Mouse (Mus musculus) hindbrain, embryonic 10.5 days (tissue): ENCODE data around the gene Syvn1. TPM values are rescaled to one million over a fixed set of nuclear protein-coding genes. Genes with fewer than 3 reads are reported as not detected.

Source experiments
- DNase-seq: peaks from one replicate; pipeline ENCODE4 v3.0.0-alpha.2; 2017; ENCODE audit warnings: low spot score
- H3K27ac ChIP-seq: fragments of 300-500 bp; sonication (generic); 2 replicates; pipeline ENCODE4 v1.5.1; 2016; ENCODE audit warnings: mild to moderate bottlenecking, moderate library complexity
- H3K27me3 ChIP-seq: fragments of 300-500 bp; sonication (generic); 2 replicates; pipeline ENCODE4 v1.6.1; 2016; ENCODE audit warnings: mild to moderate bottlenecking; ENCODE audit not compliant: poor library complexity, insufficient read depth, severe bottlenecking
- H3K36me3 ChIP-seq: fragments of 300-500 bp; sonication (generic); 2 replicates; pipeline ENCODE4 v1.6.1; 2016; ENCODE audit warnings: mild to moderate bottlenecking, moderate library complexity
- H3K4me1 ChIP-seq: fragments of 300-500 bp; sonication (generic); replicated peaks from 2 replicates; pipeline ENCODE4 v1.6.1; 2016; ENCODE audit warnings: mild to moderate bottlenecking
- H3K4me3 ChIP-seq: fragments of 300-500 bp; sonication (generic); 2 replicates; pipeline ENCODE4 v1.5.1; 2016; ENCODE audit warnings: mild to moderate bottlenecking, moderate library complexity
- H3K9me3 ChIP-seq: fragments of 300-500 bp; sonication (generic); 2 replicates; pipeline ENCODE4 v1.6.1; 2016; ENCODE audit warnings: mild to moderate bottlenecking, moderate library complexity
- WGBS: fragments of 180-500 bp; shearing (Covaris S2); methylation state at CpG from one replicate; pipeline ENCODE4 v1.1.7; 2016; 5-methylcytosine and 5-hydroxymethylcytosine counted together
- polyA plus RNA-seq: library from polyadenylated mRNA; unstranded; fragments of >200 nt; fragmentation: Nextera tagmentation; extraction: Ambion mirVana; gene quantifications from 2 replicates; pipeline ENCODE4 v1.2.1, GENCODE M21; 2016

Gene Syvn1
- polyA plus RNA-seq, 1 experiment from 2014 or later, result 39.2 TPM

DNA sequence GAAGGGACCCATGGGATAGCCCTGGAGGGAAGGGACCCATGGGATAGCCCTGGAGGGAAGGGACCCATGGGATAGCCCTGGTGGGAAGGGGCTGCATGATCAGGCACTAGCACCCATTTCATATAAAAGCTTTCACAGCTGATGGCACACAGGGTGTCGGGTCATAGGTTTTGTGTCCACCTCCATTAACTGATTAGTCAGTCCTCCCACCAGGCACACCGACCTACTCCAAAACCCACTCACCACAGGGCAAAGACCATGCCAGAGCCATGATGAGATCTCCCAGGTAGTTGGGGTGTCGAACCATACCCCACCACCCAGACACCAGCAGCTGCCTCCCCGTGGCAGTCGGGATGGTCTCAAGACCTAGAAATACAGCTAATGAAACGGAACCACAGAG is 16.7 kb downstream of the Syvn1 start:
- Histone ChIP-seq H3K36me3 (peaks cover 32% of the 10 kb centered on the region), H3K27ac (no peak overlapping the region), H3K9me3 (no peaks in the 10 kb centered on the region), H3K4me1 (peaks cover 60% of the 10 kb centered on the region), H3K4me3 (peak overlapping the region; percentile 90), H3K27me3 (no peaks in the 10 kb centered on the region)
- WGBS, result 95% methylated on average over 6 of the region's 6 CpGs
- DNase-seq, result no peak

- DNase-seq, result no peak
Observed at GRCm38 (mm10) chr19:6066571-6066970, 20.2 kb downstream of the Syvn1 start.

DNA sequence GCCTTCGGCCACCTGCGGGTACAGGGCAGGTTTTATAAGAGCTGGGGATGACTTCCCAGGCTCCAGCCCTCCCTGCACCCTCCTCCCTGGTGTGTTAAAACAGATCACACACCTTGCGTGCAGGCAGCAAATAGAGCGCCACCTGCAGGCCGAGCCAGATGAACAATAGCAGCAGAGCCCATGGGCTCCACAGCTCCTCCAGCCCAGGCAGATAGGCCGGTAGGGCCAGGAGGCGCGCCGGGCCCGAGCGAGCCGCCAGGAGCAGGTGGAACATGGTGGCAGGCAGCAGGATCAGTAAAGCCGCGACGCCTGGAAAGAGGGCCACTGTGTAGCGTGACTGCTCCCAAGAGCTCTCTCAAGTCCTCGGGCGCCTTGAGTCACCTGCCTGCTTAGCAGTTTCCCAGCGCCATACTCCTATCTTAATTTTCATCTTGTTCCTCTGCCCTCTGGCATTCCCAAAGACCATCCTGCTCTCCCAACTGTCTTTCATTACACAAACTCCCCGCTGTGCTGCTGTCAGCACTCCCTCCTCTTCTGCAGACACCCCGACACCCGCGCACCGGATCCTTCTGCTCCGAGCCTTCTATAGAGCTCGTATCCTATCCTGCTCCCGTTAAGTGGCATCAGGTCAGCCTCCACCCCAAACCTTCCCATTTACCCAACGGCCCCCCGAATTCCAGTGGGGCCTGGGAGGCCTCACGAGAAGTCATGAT is 20.8 kb downstream of the Syvn1 start:
- DNase-seq, result peak; percentile 90

More at GRCm38 (mm10) chr19:6066571-6066970, 20.2 kb downstream of the Syvn1 start:
- WGBS, result 43% methylated on average over 5 of the region's 5 CpGs
- peak overlapping the region; percentile 89 for H3K27ac ChIP-seq
- peaks cover 44% of the 10 kb centered on the region for H3K36me3 ChIP-seq
- H3K4me3 ChIP-seq, result peak overlapping the region; percentile 70
- H3K9me3 ChIP-seq, result no peaks in the 10 kb centered on the region
- H3K27me3 ChIP-seq, result no peaks in the 10 kb centered on the region
- peaks cover 52% of the 10 kb centered on the region for H3K4me1 ChIP-seq

DNA sequence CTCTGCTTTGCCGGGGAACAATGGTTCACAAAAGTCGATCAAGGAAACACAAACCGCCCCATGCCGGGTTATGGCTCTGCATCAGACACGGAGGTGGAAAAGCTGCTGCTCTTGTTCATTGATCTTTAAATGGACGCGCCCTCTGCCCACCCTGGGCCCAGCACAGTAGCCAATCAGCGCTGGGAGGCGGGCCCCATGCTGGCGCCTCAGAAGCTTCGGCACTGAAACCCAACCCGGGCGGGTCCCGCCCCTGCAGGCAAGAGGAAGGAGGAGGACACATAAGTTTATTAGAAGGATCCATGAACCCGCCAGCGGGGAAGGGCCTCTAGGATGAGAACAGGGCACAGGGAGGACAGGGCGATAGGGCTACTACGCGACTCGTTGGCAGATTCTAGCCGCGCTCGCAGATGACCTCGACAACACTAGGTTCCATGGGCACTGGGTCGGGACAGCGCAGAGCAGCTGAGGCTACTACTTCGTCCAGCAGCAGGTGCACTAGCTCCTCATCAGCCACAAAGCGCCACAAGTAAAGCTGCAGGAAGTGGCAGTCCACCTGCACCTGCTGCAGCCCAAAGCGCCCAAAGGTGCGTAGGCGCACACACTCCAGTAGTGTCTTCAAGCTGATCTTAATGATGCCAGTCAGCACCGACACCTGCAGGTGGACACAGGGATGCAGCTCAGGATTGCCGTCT is 21.5 kb downstream of the Syvn1 start, which contains the start of gene Tm7sf2:
Gene Tm7sf2 (minus strand): TSS at position 650 of the 692 bp plus-strand sequence.
- H3K9me3 ChIP-seq, result no peaks in the 10 kb centered on the region
- H3K27me3 ChIP-seq, result no peaks in the 10 kb centered on the region
- H3K4me3 ChIP-seq, result peak within 1 kb of the TSS; percentile 70
- peaks cover 46% of the 10 kb centered on the region for H3K36me3 ChIP-seq
- peak within 1 kb of the TSS; percentile 89 for H3K27ac ChIP-seq
- peak; percentile 92 for DNase-seq
- WGBS, result 9% methylated on average over 33 of the region's 33 CpGs
- H3K4me1 ChIP-seq, result peaks cover 39% of the 10 kb centered on the region

More for the DNA sequence above, 20.8 kb downstream of the Syvn1 start:
- under 1% methylated on average over 30 of the region's 30 CpGs for WGBS
- Histone ChIP-seq H3K9me3 (no peaks in the 10 kb centered on the region), H3K36me3 (peaks cover 46% of the 10 kb centered on the region), H3K4me3 (peak overlapping the region; percentile 70), H3K27ac (peak overlapping the region; percentile 89), H3K27me3 (no peaks in the 10 kb centered on the region), H3K4me1 (peaks cover 46% of the 10 kb centered on the region)

DNA sequence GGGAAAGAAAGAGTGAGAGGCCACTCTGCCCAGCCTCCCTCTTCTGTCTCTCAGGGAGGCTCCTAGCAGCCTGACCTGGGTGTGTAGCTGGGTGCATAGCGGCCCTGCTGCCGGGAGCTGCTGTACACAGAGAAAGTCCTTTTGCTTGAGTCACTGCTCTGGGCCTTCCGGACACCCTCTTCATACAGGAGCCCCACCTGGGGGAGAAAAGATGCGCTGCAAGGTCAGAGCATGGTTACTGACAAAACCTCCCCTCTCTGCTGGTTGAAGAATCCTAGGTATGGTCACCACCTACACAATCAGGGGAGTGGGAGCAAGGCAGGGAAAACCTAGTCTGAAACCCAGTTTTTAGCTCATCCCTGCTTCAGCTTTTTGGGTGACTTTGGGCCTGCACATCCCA is 22.6 kb downstream of the Syvn1 start:
- 89% methylated on average over 4 of the region's 4 CpGs for WGBS
- Histone ChIP-seq H3K4me1 (peaks cover 31% of the 10 kb centered on the region), H3K9me3 (no peaks in the 10 kb centered on the region), H3K27me3 (no peaks in the 10 kb centered on the region), H3K4me3 (no peak overlapping the region), H3K36me3 (peaks cover 49% of the 10 kb centered on the region), H3K27ac (no peak overlapping the region)
- no peak for DNase-seq

DNA sequence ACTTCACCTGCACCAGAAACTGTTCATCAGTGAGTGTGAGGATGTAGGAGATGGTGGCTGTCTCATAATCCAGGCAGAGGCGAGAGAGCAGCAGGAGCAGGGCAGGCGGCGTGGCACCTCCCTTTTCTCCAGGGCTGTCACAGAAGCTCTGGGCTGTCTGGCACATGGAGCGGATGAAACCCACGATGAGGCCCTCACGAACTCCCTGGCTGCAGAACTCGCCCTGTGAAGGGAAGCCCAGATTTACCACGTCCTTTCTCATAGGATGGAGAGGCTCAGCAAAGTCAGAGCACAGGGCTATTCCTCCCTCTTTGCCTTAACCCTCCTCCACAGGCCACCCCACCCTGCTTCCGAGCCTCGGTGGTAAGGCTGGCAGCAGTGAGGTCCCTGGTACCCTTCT is 23.5 kb downstream of the Syvn1 start:
- DNase-seq, result no peak
- Histone ChIP-seq H3K27me3 (no peaks in the 10 kb centered on the region), H3K4me1 (peaks cover 31% of the 10 kb centered on the region), H3K9me3 (no peaks in the 10 kb centered on the region), H3K27ac (no peak overlapping the region), H3K4me3 (no peak overlapping the region), H3K36me3 (peaks cover 56% of the 10 kb centered on the region)
- WGBS, result 90% methylated on average over 10 of the region's 10 CpGs

GRCm38 (mm10) chr19:6070571-6071250 is 24.3 kb downstream of the Syvn1 start:
- 91% methylated on average over 31 of the region's 31 CpGs for WGBS

GRCm38 (mm10) chr19:6071261-6071660 is 24.9 kb downstream of the Syvn1 start:
- Histone ChIP-seq H3K27ac (no peak overlapping the region), H3K36me3 (peaks cover 63% of the 10 kb centered on the region), H3K4me1 (peaks cover 30% of the 10 kb centered on the region), H3K9me3 (no peaks in the 10 kb centered on the region), H3K4me3 (no peak overlapping the region), H3K27me3 (no peaks in the 10 kb centered on the region)
- 92% methylated on average over 19 of the region's 19 CpGs for WGBS
- DNase-seq, result no peak

More at GRCm38 (mm10) chr19:6070571-6071250, 24.3 kb downstream of the Syvn1 start:
- H3K36me3 ChIP-seq, result peaks cover 63% of the 10 kb centered on the region
- no peaks in the 10 kb centered on the region for H3K27me3 ChIP-seq
- DNase-seq, result no peak
- peaks cover 30% of the 10 kb centered on the region for H3K4me1 ChIP-seq
- H3K27ac ChIP-seq, result no peak overlapping the region
- no peak overlapping the region for H3K4me3 ChIP-seq
- no peaks in the 10 kb centered on the region for H3K9me3 ChIP-seq

DNA sequence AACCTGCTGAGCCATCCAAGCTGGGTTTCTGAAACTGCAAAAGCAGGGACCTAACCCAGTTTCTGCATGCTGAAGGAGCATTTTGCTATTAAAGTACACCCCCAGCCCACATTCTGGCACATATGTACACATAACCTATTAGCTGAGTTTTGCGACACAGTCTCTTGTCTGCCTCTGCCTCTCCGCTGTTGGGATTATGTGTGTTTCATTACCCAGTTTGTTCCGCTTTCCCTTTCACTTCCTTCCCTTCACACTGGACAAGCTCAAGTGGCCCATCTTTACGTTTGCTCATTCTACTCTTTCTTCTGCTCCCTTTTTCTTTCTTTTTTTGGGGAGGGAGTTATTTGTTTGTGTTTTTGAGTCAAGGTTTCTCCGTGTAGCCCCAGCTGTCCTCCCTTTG is 27.5 kb downstream of the Syvn1 start:
- 95% methylated on average over 5 of the region's 5 CpGs for WGBS
- H3K27ac ChIP-seq, result no peak overlapping the region
- no peak overlapping the region for H3K4me3 ChIP-seq
- H3K27me3 ChIP-seq, result no peaks in the 10 kb centered on the region
- no peaks in the 10 kb centered on the region for H3K9me3 ChIP-seq
- no peak for DNase-seq
- peaks cover 59% of the 10 kb centered on the region for H3K36me3 ChIP-seq
- peaks cover 21% of the 10 kb centered on the region for H3K4me1 ChIP-seq

GRCm38 (mm10) chr19:6076564-6077393 is 30.4 kb downstream of the Syvn1 start, which contains the start of gene Vps51:
TSS of gene Vps51 (minus strand) at chr19:6077231.
- Histone ChIP-seq H3K4me3 (peak within 1 kb of the TSS; percentile 77), H3K27ac (peak within 1 kb of the TSS; percentile 97), H3K36me3 (peaks cover 52% of the 10 kb centered on the region), H3K4me1 (peaks cover 21% of the 10 kb centered on the region), H3K27me3 (no peaks in the 10 kb centered on the region), H3K9me3 (no peaks in the 10 kb centered on the region)
- 1% methylated on average over 33 of the region's 33 CpGs for WGBS
- DNase-seq, result peak; percentile 86

GRCm38 (mm10) chr19:6079983-6080480 is 33.7 kb downstream of the Syvn1 start, which contains the start of gene Tmem262:
TSS of gene Tmem262 (plus strand) at chr19:6080033.
- Histone ChIP-seq H3K4me1 (peaks cover 33% of the 10 kb centered on the region), H3K36me3 (peaks cover 39% of the 10 kb centered on the region), H3K9me3 (no peaks in the 10 kb centered on the region), H3K4me3 (0 out of 2 replicates have a peak within 1 kb of the TSS, but pooled peaks have one; percentile 2), H3K27me3 (no peaks in the 10 kb centered on the region), H3K27ac (no peak within 1 kb of the TSS)
- DNase-seq, result no peak
- WGBS, result 92% methylated on average over 12 of the region's 12 CpGs

DNA sequence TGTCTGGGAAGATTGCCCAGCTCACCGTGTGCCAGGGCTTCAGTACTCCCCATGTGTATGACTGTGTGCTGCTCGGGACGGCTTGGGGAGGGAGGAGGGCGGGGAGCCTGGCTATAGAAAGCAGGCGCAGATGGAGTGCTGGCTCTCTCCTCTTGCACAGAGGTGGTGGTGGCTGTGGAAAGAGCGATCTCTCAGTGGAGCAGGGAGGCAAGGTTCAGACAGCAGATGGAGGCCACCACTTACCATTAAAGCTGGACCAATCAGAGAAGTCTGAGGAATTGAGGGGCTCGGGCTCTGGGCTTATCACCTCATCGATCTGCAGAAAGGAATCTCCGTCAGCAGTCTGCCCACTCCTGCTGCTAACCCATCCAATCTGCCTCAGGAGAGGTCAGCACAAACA is 35.8 kb downstream of the Syvn1 start, which contains the start of gene Gm28374:
Gene Gm28374 (minus strand): TSS at position 101 of the 400 bp plus-strand sequence.
- peaks cover 32% of the 10 kb centered on the region for H3K4me1 ChIP-seq
- H3K4me3 ChIP-seq, result no peak within 1 kb of the TSS
- no peaks in the 10 kb centered on the region for H3K9me3 ChIP-seq
- no peak for DNase-seq
- H3K27me3 ChIP-seq, result no peaks in the 10 kb centered on the region
- 91% methylated on average over 9 of the region's 9 CpGs for whole genome bisulfite sequencing
- peaks cover 45% of the 10 kb centered on the region for H3K36me3 ChIP-seq
- H3K27ac ChIP-seq, result no peak within 1 kb of the TSS
